Mouse (Mus musculus) forelimb bud, embryonic 11.5 days (tissue): ENCODE results near the gene Mmp28.

Source experiments
- DNase-seq: peaks from one replicate; pipeline ENCODE4 v3.0.0-alpha.2; 2012; ENCODE audit warnings: low read depth, low spot score

The Mmp28 gene

DNA sequence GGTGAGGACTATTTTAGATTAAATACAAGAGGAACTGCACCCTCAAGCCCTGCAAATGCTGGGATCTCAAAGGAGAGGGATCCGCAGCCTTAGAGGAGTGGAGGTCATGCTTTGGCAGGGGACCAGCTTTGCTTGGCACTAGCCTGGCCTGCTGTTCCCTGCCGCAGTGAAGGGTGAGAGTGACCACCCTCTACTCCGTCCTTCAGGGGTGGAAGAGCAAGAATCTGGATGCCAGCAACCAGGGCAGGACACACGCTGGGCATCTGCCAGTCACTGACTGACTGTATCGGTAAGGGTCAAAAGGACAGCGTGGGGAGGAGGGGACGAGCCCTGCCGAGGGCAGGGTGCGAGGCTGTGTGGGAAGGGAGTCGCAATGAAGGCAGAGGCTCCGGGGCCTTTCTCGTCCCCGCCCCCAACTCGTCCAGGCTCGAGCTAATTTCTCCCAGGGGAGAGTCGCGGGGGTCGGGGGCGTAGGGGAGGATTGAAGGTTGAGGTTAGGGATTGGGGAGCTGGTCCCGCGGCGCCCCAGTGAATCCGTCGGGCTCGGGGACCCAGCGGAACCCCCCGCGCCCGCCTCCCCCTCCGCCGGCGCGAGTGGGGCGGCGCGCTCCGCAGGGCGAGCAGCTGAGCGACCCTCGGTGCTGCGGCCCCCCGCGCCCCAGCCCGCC lies 53.6 kb downstream of the Mmp28 start, which contains the start of gene Rasl10b:
Gene Rasl10b, plus strand, starts transcription at position 51 of the 668 bp plus-strand sequence.
- no peak for DNase-seq

- DNase-seq: no peak
Observed at GRCm38 (mm10) chr11:83408242-83408641, 54.6 kb downstream of the Mmp28 start.

- DNase-seq: no peak
Observed at GRCm38 (mm10) chr11:83406391-83406790, 56.5 kb downstream of the Mmp28 start.

- DNase-seq: no peak
Observed at GRCm38 (mm10) chr11:83403787-83404186, 59.1 kb downstream of the Mmp28 start.

GRCm38 (mm10) chr11:83398724-83399123 lies 64.1 kb downstream of the Mmp28 start:
- DNase-seq: no peak

- no peak for DNase-seq
Observed at GRCm38 (mm10) chr11:83397626-83398025, 65.2 kb downstream of the Mmp28 start.

DNA sequence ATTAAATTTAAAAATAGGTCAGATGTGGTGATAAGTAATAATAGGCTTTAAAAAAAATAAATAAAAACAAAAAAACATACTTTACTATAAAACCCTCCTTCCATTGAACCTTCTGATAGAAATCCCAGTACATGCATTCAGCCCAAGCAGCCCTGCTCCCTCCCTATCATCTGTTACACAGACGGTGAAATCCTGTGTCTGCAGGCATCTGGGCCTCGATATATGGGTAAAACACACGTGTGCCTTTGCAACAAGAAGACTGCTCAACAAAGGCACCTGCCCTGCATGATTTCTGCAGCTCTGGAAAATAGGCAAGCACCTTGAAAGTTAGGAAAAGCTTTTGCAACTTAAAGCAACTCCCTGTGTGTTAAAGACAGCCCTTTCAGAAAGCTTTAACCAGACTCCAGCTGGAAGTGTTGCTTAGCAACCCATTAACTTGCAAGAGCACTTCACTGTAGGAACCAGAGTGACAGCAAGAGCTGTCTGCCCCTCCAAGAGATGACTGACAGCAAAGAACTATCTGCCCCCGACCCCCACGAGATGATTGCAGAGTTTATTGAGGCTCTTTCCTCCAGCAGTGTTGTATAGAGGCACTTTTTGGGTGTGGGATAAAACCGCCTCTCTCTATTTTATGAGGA lies 68.0 kb downstream of the Mmp28 start:
- DNase-seq: no peak

DNA sequence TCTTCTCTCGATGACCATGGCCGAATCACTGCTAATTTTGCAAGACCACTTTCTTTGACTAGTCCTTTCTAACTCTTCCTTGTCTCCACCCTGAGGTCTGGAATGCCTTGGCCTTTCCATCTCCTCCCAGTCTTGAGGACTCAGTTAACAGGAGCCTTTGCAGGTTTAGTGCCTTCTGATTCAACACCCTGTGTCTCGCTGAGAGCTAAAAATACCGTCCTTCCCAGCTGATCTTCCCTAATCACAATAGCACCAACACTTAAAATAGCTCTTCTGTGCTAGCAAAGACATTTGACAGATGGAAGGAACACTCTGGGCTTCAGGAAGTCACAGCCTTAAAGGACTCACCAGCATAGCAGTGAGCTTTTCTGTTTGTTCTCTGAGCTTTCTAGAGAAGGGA lies 69.8 kb downstream of the Mmp28 start:
- no peak for DNase-seq
